Mouse (Mus musculus) cerebellum, postnatal 36 days (tissue): ENCODE results near the gene Cntn6.

ENCODE experiments used
- DNase-seq, 2 experiments: peaks; one replicate each; pipeline ENCODE4 v3.0.0; 2021 to 2022; ENCODE audit warnings: mixed read lengths in 2 of 2

The Cntn6 gene

GRCm38 (mm10) chr6:104761226-104761625 is 268.6 kb downstream of the Cntn6 start:
- DNase-seq = no peak

GRCm38 (mm10) chr6:104783891-104784290 is 291.3 kb downstream of the Cntn6 start:
- DNase-seq = no peak

GRCm38 (mm10) chr6:104787502-104787901 is 294.9 kb downstream of the Cntn6 start:
- no peak for DNase-seq

- DNase-seq = no peak
Observed at GRCm38 (mm10) chr6:104808526-104808925, 315.9 kb downstream of the Cntn6 start.

GRCm38 (mm10) chr6:104815610-104816009 is 323.0 kb downstream of the Cntn6 start:
- no peak for DNase-seq

- DNase-seq = no peak
Observed at GRCm38 (mm10) chr6:104879711-104880110, 387.1 kb downstream of the Cntn6 start.

GRCm38 (mm10) chr6:104884021-104884420 is 391.4 kb downstream of the Cntn6 start:
- no peak for DNase-seq

GRCm38 (mm10) chr6:104885829-104886228 is 393.2 kb downstream of the Cntn6 start:
- no peak for DNase-seq

GRCm38 (mm10) chr6:104891071-104891470 is 398.5 kb downstream of the Cntn6 start:
- no peak for DNase-seq
